Mouse (Mus musculus): ENCODE measurements at regions not wholly inside any gene's neighbourhood (a gene's known extent, or its start where the extent isn't known, plus 50 kb on each side); places are given as distances from the start of the nearest gene placed in this dataset.

DNA sequence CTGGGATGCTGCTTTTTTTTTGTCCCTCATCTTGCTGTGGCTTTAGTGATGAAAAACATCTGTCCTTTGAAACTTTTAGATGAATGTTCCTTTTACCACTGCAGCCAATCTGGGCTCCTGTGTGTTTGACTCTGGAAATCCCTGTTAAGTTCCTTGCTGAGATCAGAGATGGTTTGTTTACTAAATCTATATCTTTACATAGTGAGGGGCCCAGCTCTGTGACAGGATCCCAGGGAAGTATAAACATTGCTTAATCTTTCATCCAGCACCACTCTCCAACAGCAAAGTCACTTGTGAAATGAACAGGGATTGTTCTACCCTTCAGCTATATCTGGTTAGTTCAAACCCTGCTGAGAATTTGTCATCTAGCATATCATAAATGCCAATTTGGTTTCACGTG is 501.8 kb downstream of the Fat4 start:
- no peak for DNase-seq

GRCm38 (mm10) chr3:39390442-39390841 is 503.7 kb downstream of the Fat4 start:
- DNase-seq, result no peak

- no peak for DNase-seq
Measured at GRCm38 (mm10) chr3:39392053-39392452, 505.3 kb downstream of the Fat4 start.

DNA sequence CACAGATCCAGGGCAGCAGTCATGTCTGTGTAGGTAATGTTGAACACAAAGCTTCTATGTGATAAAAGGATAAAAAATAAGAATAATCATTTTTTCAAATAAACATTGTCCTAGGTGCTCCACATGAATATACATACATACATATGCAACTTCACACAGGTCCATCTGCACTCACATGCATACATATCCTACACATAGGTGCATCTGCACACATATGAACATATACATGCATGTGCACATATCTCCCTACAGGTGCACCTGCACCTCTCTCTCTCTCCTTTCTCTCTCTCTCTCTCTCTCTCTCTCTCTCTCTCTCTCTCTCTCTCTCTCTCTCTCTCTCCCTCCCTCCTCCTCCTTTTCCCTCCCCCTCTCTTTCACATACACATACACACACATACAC is 509.9 kb downstream of the Fat4 start:
- DNase-seq, result no peak

GRCm38 (mm10) chr3:39397255-39397654 is 510.5 kb downstream of the Fat4 start:
- DNase-seq, result no peak

GRCm38 (mm10) chr3:39397677-39398076 is 510.9 kb downstream of the Fat4 start:
- no peak for DNase-seq

DNA sequence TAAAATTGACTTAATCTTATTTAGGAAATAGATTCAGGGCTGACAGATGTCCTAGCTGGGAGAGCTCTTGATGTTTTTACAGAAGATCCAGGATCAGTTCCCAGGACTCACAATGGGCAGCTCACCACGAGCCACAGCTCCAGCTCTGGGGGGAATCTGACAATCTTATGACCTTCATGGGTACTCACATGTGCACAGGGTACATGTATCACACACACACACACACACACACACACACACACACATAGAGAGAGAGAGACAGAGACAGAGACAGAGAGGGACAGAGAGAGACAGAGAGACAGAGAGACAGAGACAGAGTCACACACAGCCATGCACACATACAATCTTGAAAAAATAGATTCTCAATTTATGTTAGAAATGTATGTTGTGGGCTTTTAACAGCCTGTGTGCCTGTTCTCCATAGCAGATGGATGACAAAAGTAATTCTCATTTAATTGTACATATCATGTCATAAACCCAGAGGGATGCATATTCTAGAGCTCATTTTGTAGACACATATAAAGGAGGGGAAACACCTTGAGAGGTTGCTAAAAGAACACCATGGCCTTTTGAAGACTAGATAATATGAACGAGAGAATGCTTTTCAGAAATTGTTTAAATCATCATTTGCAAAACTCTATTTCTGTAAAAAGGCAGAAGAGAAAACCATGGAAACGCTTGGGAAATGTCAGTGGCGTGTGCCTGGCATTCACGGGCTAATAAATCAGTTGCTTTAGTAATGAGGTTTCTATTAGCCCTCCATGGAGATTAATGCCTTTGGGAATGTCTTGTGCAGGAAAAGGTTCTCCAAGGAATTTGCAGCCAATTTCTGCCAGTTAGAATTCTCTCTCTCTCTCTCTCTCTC is 538.3 kb downstream of the Fat4 start:
- no peak for DNase-seq

- DNase-seq, result no peak
Measured at GRCm38 (mm10) chr3:39425643-39426016, 538.9 kb downstream of the Fat4 start.

DNA sequence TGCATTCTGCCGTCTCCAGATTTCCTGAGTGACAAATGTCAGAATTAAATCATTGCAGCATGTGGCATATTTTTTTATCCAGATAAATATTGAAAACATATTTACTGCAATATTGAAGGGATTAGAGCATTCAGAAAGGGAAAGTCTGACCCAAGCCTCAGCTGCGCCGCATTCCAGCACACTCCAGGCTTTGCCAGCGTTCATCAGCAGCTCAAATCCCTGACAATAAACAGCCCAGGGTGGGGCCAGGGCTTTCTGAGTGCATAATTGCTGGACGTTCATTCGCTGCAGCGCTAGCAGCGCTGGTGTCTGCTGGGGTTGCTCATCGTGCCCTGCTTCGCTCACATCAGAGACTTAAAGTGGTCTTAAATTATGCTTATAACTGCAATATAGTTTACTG is 556.6 kb downstream of the Fat4 start:
- DNase-seq, result no peak

- DNase-seq, result no peak
Measured at GRCm38 (mm10) chr3:39455650-39456049, 568.9 kb downstream of the Fat4 start.

GRCm38 (mm10) chr3:39460183-39460888 is 573.6 kb downstream of the Fat4 start:
- DNase-seq, result no peak

- no peak for DNase-seq
Measured at GRCm38 (mm10) chr3:39461561-39461960, 574.8 kb downstream of the Fat4 start.

DNA sequence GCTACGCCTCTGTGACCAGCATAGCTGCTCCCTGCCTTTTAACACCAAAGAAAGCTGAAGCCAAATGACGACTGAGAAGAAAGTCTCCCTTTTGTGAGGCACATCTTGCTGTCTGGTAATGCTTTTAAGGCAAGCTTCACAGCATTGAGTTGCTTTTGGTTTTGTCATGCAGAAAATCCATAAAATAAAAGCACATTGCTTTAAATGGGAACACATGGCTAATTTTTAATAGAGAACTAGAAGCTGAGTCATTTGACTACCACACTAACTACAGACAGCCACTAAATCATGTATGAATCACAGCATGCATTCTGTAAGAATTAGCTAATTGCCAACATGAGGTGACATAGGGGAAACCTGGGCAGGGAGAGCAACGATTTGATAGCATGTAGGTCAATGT is 579.1 kb downstream of the Fat4 start:
- no peak for DNase-seq

DNA sequence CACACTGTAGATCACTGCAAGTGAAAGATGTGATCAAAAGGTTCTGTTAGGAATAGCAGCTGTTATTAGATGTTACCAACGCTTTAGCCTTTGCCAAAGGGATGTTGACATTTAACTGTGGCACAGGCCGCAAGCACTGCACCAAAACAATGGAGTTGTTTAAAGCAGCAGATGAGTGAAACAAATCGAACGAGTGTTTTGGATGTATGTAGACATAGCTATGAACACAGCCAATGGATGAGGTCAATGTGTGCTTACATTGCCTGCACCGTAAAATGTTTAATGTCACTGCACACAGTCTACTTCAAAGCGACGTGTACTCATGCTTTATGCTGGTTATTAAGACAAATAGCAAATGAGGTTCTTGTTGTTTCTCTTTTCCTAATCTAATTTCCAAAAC is 602.7 kb downstream of the Fat4 start:
- no peak for DNase-seq

- DNase-seq, result no peak
Measured at GRCm38 (mm10) chr3:39494363-39494762, 607.6 kb downstream of the Fat4 start.

- DNase-seq, result no peak
Measured at GRCm38 (mm10) chr3:39528087-39528486, 641.3 kb downstream of the Fat4 start.

GRCm38 (mm10) chr3:39537515-39537914 is 650.8 kb downstream of the Fat4 start:
- DNase-seq, result no peak

DNA sequence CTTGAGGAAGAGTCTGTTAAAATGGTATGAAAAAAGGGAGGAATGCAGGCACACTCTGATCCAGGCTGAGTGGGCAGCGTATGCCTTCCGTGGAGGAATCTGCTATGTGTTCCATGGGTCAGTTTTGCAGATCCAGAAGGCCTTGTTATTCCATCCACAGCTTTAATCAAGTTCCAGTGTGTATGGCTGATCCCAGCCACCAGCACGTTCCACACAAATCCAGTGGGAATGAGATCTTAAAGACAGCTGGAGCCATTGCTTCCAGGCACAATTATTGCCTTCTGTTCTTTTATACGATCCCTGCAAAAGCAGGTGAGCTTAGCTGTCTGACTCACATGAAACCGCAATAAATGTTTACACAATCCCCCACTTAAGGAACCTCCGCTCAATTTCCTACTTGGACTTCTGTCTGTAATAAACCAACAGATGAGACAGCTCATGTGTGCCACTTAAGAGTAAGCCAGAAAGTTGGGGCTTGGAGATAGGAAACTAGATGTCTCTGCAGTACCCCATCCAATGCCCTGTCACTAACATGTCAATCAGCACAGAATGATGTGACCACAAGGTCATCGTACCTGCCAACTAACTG is 653.9 kb downstream of the Fat4 start:
- no peak for DNase-seq

GRCm38 (mm10) chr3:39559460-39560041 is 672.8 kb downstream of the Fat4 start:
- no peak for DNase-seq

DNA sequence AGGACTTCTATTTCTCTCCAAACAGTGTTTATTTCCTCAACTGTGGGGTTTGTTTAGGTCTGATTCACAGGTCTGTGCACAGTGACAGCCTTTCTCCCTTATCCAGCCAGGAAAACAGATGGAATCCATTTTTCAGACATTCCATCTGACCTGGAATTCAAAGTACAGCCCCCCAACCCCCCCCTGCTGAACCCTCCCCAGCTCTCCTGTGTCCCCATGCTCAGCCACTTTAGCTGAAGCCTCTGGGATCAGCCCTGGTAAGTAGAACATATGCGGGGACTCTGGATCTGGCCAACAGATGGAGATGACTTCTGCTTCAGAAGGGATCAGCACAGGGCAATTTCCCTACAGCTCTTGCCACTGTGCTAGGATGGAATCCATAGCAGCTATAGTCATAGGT is 674.2 kb downstream of the Fat4 start:
- no peak for DNase-seq

GRCm38 (mm10) chr3:39571444-39572237 is 684.9 kb downstream of the Fat4 start:
- DNase-seq, result no peak

DNA sequence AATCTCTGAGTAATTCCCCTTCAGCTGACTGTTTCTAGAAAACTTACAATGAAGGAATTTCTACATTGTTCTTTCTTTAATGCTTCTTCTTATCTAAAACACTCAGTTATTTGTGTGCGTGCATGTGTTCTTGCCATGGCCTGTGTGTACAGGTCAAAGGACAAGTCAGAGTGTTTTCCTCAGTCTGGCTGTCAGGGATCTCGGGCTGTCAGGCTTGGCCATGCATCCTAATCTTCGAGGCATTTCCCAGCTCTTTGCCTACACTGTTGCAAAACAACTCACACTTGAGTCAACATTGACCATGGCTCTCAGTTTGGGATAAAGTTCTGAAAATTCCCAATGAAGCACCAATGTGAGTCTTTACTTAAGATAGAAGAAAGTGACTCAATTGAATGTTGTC is 688.5 kb downstream of the Fat4 start:
- no peak for DNase-seq

- DNase-seq, result no peak
Measured at GRCm38 (mm10) chr3:39591312-39591711, 704.6 kb downstream of the Fat4 start.

Measured in thymus, postnatal 25 days (tissue).